ENCODE assay signal across 28 mouse cellular contexts in the genomic region with DNA sequence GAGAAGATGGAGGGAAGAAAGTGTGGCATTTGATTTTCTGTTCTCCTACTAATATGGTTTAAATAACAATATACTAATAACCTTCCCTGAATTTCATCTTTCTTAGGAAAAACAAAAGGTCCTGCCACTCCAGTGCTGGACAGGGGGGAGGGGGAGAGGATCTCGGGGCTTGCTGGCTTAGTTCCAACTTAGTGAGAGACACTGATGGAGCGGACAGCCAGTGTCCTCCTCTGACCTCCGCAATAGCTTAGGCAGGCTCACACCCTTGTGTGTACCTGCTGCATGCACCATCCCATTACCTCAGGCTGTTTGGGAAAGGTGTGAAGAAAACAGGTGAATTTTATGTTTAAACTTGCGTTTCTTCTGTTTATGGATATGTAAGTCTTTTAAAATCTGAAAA. TPM values are rescaled to one million over a fixed set of nuclear protein-coding genes. Genes with fewer than 3 reads are reported as not detected.
DNase-seq lines count a peak whose midpoint lies in the region; ATAC-seq and TF ChIP-seq lines count a peak whose summit lies in the region.
"Had no signal": no experiment of that assay in that cellular context is flagged by ENCODE, and none has a peak within 500 bp of the region (broad histone marks: within the 10 kb centered on the region; RNA-seq: fewer than 3 reads in every experiment).

No protein-coding gene starts in this region.

- no peak overlapping the region for H3K4me2 ChIP-seq in kidney, embryonic 15.5 days
- no peak overlapping the region for H3K4me2 ChIP-seq in liver, embryonic 12.5 days
- no peak overlapping the region for H3K4me2 ChIP-seq in liver, embryonic 14.5 days (ENCODE audit: low read depth)
- H3K4me2 ChIP-seq: heart, embryonic 12.5 days; hindbrain, embryonic 13.5 days; limb, embryonic 15.5 days; midbrain, embryonic 13.5 days; neural tube, embryonic 13.5 days had no signal

- H3K4me1 ChIP-seq in kidney, embryonic 15.5 days: peaks cover 34% of the 10 kb centered on the region
- peaks cover 13% of the 10 kb centered on the region for H3K4me1 ChIP-seq in kidney, adult 2 months (ENCODE audit: control insufficient read depth, insufficient read depth, low read length)
- H3K4me1 ChIP-seq in liver, adult 2 months (ENCODE audit: control insufficient read depth, insufficient read depth, low read length): peaks cover 39% of the 10 kb centered on the region
- peaks cover 54% of the 10 kb centered on the region for H3K4me1 ChIP-seq in liver, embryonic 12.5 days
- H3K4me1 ChIP-seq in liver, embryonic 14.5 days (replicated peaks; ENCODE audit: control insufficient read depth in 2 of 2, insufficient read depth in 2 of 2, low read length in 1 of 2): peaks cover 0 to 24% of the 10 kb centered on the region in 2 experiments; a peak in 2 of 4 replicates

- H3K9me3 ChIP-seq in kidney, embryonic 15.5 days (replicated peaks): no peaks in the 10 kb centered on the region
- no peaks in the 10 kb centered on the region for H3K9me3 ChIP-seq in liver, embryonic 12.5 days (replicated peaks)
- no peaks in the 10 kb centered on the region for H3K9me3 ChIP-seq in liver, embryonic 14.5 days (ENCODE audit: control insufficient read depth, low read length)
- H3K9me3 ChIP-seq: heart, embryonic 12.5 days; hindbrain, embryonic 13.5 days; limb, embryonic 10.5 days; limb, embryonic 15.5 days; megakaryocyte, embryonic 14.5 days; midbrain, embryonic 13.5 days; neural tube, embryonic 13.5 days had no signal

- H3K27ac ChIP-seq in kidney, embryonic 15.5 days: 0 out of 2 replicates have a peak overlapping the region, but pooled peaks have one; percentile 75
- H3K27ac ChIP-seq in kidney, adult 2 months (ENCODE audit: insufficient read depth, low read depth, low read length): no peak overlapping the region
- peak overlapping the region; percentile 14 for H3K27ac ChIP-seq in liver, adult 2 months (replicated peaks; ENCODE audit: insufficient read depth, low read depth, low read length)
- no peak overlapping the region for H3K27ac ChIP-seq in liver, embryonic 12.5 days
- H3K27ac ChIP-seq in liver, embryonic 14.5 days: no peak overlapping the region
- H3K27ac ChIP-seq: gastrocnemius, adult 2 months; hindbrain, embryonic 13.5 days; limb, embryonic 10.5 days; limb, embryonic 15.5 days; midbrain, embryonic 13.5 days; neural tube, embryonic 13.5 days had no signal

- H3K36me3 ChIP-seq in kidney, embryonic 15.5 days: peaks cover 5% of the 10 kb centered on the region
- no peaks in the 10 kb centered on the region for H3K36me3 ChIP-seq in kidney, adult 2 months (ENCODE audit: control insufficient read depth, insufficient read depth, low read length)
- H3K36me3 ChIP-seq in liver, adult 2 months (ENCODE audit: control insufficient read depth, insufficient read depth, low read length): 0 out of 2 replicates have a peak, but pooled peaks cover 2% of the 10 kb centered on the region
- peaks cover 13% of the 10 kb centered on the region; the same call in 1 of the 2 replicates for H3K36me3 ChIP-seq in liver, embryonic 12.5 days
- H3K36me3 ChIP-seq in liver, embryonic 14.5 days (replicated peaks; ENCODE audit: control insufficient read depth, insufficient read depth, low read depth): no peaks in the 10 kb centered on the region
- H3K36me3 ChIP-seq: heart, embryonic 12.5 days; limb, embryonic 15.5 days had no signal

- no peak for TF ChIP-seq CTCF in kidney, adult 2 months (conservative IDR thresholded peaks at IDR 0.05; ENCODE audit: insufficient read depth, insufficient read length, low read depth, low read length)
- TF ChIP-seq CTCF in liver, adult 2 months (IDR thresholded peaks at IDR 0.05; ENCODE audit: low read depth, low read length): no peak
- no peak for TF ChIP-seq CTCF in liver, embryonic 14.5 days (IDR thresholded peaks at IDR 0.05; ENCODE audit: low read depth)

- no peaks in the 10 kb centered on the region for H3K27me3 ChIP-seq in kidney, embryonic 15.5 days
- no peaks in the 10 kb centered on the region for H3K27me3 ChIP-seq in kidney, adult 2 months (replicated peaks; ENCODE audit: control insufficient read depth, insufficient read depth, low read length)
- H3K27me3 ChIP-seq in liver, adult 2 months (ENCODE audit: control insufficient read depth, insufficient read depth, low read length): no peaks in the 10 kb centered on the region
- H3K27me3 ChIP-seq in liver, embryonic 12.5 days (replicated peaks): no peaks in the 10 kb centered on the region
- no peaks in the 10 kb centered on the region for H3K27me3 ChIP-seq in liver, embryonic 14.5 days (ENCODE audit: control insufficient read depth, insufficient read depth, low read length)
- H3K27me3 ChIP-seq: heart, embryonic 12.5 days; hindbrain, embryonic 13.5 days; limb, embryonic 15.5 days; megakaryocyte, embryonic 14.5 days; midbrain, embryonic 13.5 days; neural tube, embryonic 13.5 days had no signal

- ATAC-seq in kidney, embryonic 15.5 days (replicated peaks; ENCODE audit: low FRiP score): no peak
- no peak for ATAC-seq in liver, embryonic 12.5 days
- peak; percentile 25; the same call in 1 of the 2 replicates for ATAC-seq in liver, embryonic 14.5 days (ENCODE audit: insufficient read depth)
- ATAC-seq: forebrain, embryonic 16.5 days; inflammation-experienced regulatory T-cells, adult 6 months; midbrain, embryonic 13.5 days had no signal

- peaks cover 52% of the 10 kb centered on the region; the same call in 1 of the 2 replicates for H3K79me2 ChIP-seq in liver, adult 2 months (ENCODE audit: control insufficient read depth, insufficient read depth, low read length)

- no peak for TF ChIP-seq EP300 in liver, embryonic 14.5 days (IDR thresholded peaks at IDR 0.05; ENCODE audit: low read depth)

- no peak for TF ChIP-seq POLR2A in kidney, adult 2 months (IDR thresholded peaks at IDR 0.05; ENCODE audit: low read depth, low read length)
- TF ChIP-seq POLR2A in liver, adult 2 months (IDR thresholded peaks at IDR 0.05; ENCODE audit: extremely low read depth, insufficient read depth, low read length): no peak

- 67% methylated on average over 4 of the region's 4 CpGs for WGBS in kidney, embryonic 15.5 days
- 45% methylated on average over 4 of the region's 4 CpGs for WGBS in kidney, adult 2 months
- 32% methylated on average over 4 of the region's 4 CpGs for WGBS in liver, adult 2 months
- WGBS in liver, embryonic 12.5 days (ENCODE audit: insufficient replicate concordance): 65% methylated on average over 4 of the region's 4 CpGs
- whole genome bisulfite sequencing in liver, embryonic 14.5 days (ENCODE audit: insufficient replicate concordance): 56% methylated on average over 4 of the region's 4 CpGs

- H3K4me3 ChIP-seq in kidney, embryonic 15.5 days (replicated peaks): no peak overlapping the region
- H3K4me3 ChIP-seq in kidney, adult 2 months (ENCODE audit: insufficient read depth, low read depth, low read length): no peak overlapping the region
- no peak overlapping the region for H3K4me3 ChIP-seq in liver, adult 2 months (ENCODE audit: insufficient read depth, low read depth, low read length)
- no peak overlapping the region for H3K4me3 ChIP-seq in liver, embryonic 12.5 days
- no peak overlapping the region for H3K4me3 ChIP-seq in liver, embryonic 14.5 days (ENCODE audit: insufficient read depth in 1 of 2, low read depth in 2 of 2, low read length in 2 of 2)
- H3K4me3 ChIP-seq: erythroblast, embryonic 14.5 days; gastrocnemius, adult 2 months; heart, embryonic 12.5 days; hindbrain, embryonic 13.5 days; limb, embryonic 10.5 days; limb, embryonic 15.5 days; megakaryocyte, embryonic 14.5 days; midbrain, embryonic 13.5 days; neural tube, embryonic 13.5 days had no signal

- DNase-seq in kidney, adult 2 months: no peak
- peak; percentile 39 for DNase-seq in liver, adult 2 months (ENCODE audit: extremely low read depth, low read depth, low spot score)
- DNase-seq in liver, embryonic 14.5 days (ENCODE audit: low read depth in 3 of 3, low spot score in 3 of 3): no peak
- no peak for DNase-seq in adrenal gland, adult 2 months
- DNase-seq in urinary bladder, postnatal 10 days (ENCODE audit: low spot score): no peak
- DNase-seq: adrenal gland, postnatal 25 days; cerebellum, adult 11-12 months; cerebellum, postnatal 14 days; gastrocnemius, adult 2 months; gastrocnemius, postnatal 36 days; heart, postnatal 4 days; layer of hippocampus, adult 9-11 months; lung, postnatal 4 days; right cerebral cortex, adult 18-20 months; spleen, adult 18-20 months; thymus, postnatal 14 days had no signal

- H3K9ac ChIP-seq in kidney, embryonic 15.5 days: no peak overlapping the region
- H3K9ac ChIP-seq in liver, adult 2 months (ENCODE audit: low read depth, low read length): 0 out of 2 replicates have a peak overlapping the region, but pooled peaks have one; percentile 4
- no peak overlapping the region for H3K9ac ChIP-seq in liver, embryonic 12.5 days
- no peak overlapping the region for H3K9ac ChIP-seq in liver, embryonic 14.5 days (replicated peaks)
- H3K9ac ChIP-seq: heart, embryonic 12.5 days; hindbrain, embryonic 13.5 days; limb, embryonic 15.5 days; midbrain, embryonic 13.5 days; neural tube, embryonic 13.5 days had no signal

RNA-seq across cellular contexts. Expression of a gene that starts 7.5 kb away (rescaled TPM):
- 21.9 and 26.0 TPM in 2 replicates for polyA plus RNA-seq in kidney, embryonic 15.5 days (2015; fragmentation: Nextera tagmentation; extraction: Ambion mirVana)
- 39.5 and 50.8 TPM in 2 replicates for polyA plus RNA-seq in kidney, adult 2 months (2012; rRNA removed)
- total RNA-seq in liver, adult 2 months (2014; rRNA removed): 23.0 and 36.8 TPM in 2 replicates
- 80.5 and 91.7 TPM in 2 replicates for polyA plus RNA-seq in liver, adult 2 months (2012; rRNA removed)
- 8.8 and 9.4 TPM in 2 replicates for polyA plus RNA-seq in liver, embryonic 12.5 days (2016; fragmentation: Nextera tagmentation; extraction: Ambion mirVana)
- polyA plus RNA-seq in liver, embryonic 14.5 days (2012; rRNA removed): 5.6 and 7.1 TPM in 2 replicates
- 4.5 and 4.8 TPM in 2 replicates for polyA plus RNA-seq in liver, embryonic 14.5 days (2014; fragmentation: Nextera tagmentation; extraction: Ambion mirVana)
- 10 to 100 TPM; 15.5 to 18.9 TPM for total RNA-seq in adrenal gland, adult 2 months (2021)
- polyA plus RNA-seq in adrenal gland, adult 2 months (2012; rRNA removed): 25.8 and 29.9 TPM in 2 replicates

Comparison
In these comparisons a context has a peak if more than half of its experiments do, and no peak if none do; other contexts are left out.
1. H3K27ac ChIP-seq: peak in kidney, embryonic 15.5 days (single experiment) and liver, adult 2 months (single experiment); none in kidney, adult 2 months (single experiment), liver, embryonic 12.5 days (single experiment) and liver, embryonic 14.5 days (single experiment).